Mouse (Mus musculus) brain, adult 10 weeks (tissue): Measurements from ENCODE around the gene Pomt2. TPM values are rescaled to one million over a fixed set of nuclear protein-coding genes. Genes with fewer than 3 reads are reported as not detected.

ENCODE experiments used
- polyA plus RNA-seq: library from polyadenylated mRNA; stranded (reverse); fragments of 350-450 nt; fragmentation: Illumina TruSeq; extraction: RNeasy Lipid Tissue Mini Kit (QIAGEN cat#74804); gene quantifications from one replicate; pipeline ENCODE4 v1.2.3, GENCODE M21; 2015; ENCODE audit warnings: low read depth, low replicate concordance

Pomt2 gene
- polyA plus RNA-seq, result 13.0 TPM

DNA sequence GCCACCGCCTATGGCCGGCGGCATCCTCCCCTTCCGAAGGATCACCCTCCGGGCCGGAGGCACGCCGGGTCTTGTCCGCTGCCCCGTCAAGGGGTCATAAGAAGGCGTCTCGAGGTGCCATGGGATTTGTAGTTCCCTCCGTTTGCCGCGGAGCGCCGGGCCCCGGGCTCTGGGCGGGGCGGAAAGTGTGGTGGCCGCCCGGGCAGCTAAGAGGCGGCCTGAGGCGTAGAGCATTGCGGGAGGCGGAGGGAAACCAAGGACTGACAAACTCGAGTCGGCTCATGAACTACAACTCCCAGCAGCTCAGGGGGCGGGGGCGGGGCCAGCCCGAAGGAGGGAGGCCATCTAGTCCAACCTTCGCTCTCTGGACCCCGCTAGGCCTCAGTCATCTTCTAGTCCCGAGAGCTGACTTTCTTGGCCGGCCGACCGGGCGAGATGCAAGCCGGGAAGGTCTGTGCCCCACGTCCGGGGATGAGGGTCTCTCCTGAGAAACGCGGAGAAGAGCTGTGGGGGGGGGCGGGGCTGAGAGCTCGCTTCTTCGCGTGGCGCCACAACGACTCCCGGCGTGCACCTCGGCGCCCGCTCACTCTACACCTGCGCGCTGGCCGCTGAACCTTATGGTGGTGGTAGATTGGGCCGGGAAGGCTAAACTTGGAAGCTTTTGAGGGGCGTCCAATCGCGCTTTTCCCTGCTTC lies at the start of gene Pomt2:
Gene Pomt2 (minus strand): TSS at position 574 of the 695 bp plus-strand sequence.

GRCm38 (mm10) chr12:87146966-87147365 lies 802 bp downstream of the Pomt2 start, which contains the start of gene Gstz1:
Gstz1 (plus strand) TSS chr12:87147165.

DNA sequence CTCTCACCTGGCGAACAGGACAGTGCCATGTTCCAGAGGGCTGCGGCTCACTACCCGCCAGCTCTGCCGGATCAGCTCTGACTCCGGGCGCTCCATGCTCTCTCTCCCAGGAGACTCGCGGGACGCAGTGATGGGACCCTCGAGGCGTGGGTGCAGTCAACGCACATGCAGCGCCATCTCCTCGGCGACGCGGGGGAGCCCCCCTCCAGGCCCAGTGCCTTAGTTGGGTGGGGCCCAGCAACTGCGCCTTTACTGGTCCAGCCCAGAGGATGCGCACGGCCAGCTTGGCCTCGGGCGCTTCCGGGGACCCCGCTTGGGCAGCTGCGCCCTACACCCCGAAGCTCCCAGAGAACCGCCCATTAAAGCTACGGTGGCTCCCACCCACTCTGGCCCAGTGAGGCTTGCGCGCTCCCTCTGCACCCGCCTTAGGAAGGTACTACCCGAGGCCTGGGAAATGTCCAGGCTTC lies 45.6 kb downstream of the Pomt2 start, which contains the start of gene Ngb:
Gene Ngb (minus strand): TSS at position 375 of the 467 bp plus-strand sequence.

Other genes starting within 250 kb of the Pomt2 start
- gene Cipc, start 200.9 kb downstream of the Pomt2 start, polyA plus RNA-seq, result 57.9 TPM
- gene Zdhhc22, start 157.5 kb downstream of the Pomt2 start, polyA plus RNA-seq, result 44.4 TPM
- gene Tmem63c, start 126.6 kb downstream of the Pomt2 start, polyA plus RNA-seq, result 28.0 TPM
- gene Ngb, start 45.4 kb downstream of the Pomt2 start, polyA plus RNA-seq, result 10.7 TPM
- gene Gstz1, start 803 bp downstream of the Pomt2 start, polyA plus RNA-seq, result 66.3 TPM
- 3.8 TPM for gene Samd15, start 51.8 kb upstream of the Pomt2 start, polyA plus RNA-seq
- gene Tmed8, start 52.5 kb upstream of the Pomt2 start, polyA plus RNA-seq, result 19.9 TPM
- 1.4 TPM for gene Noxred1, start 90.8 kb upstream of the Pomt2 start, polyA plus RNA-seq
- 59.1 TPM for gene Vipas39, start 118.3 kb upstream of the Pomt2 start, polyA plus RNA-seq
- 241 TPM for gene Ahsa1, start 118.5 kb upstream of the Pomt2 start, polyA plus RNA-seq
- not detected for gene Ism2, start 151.7 kb upstream of the Pomt2 start, polyA plus RNA-seq
- gene Sptlc2, start 240.4 kb upstream of the Pomt2 start, polyA plus RNA-seq, result 29.7 TPM